Mouse (Mus musculus): Measurements from ENCODE around the gene Gm49322. TPM values are rescaled to one million over a fixed set of nuclear protein-coding genes. Genes with fewer than 3 reads are reported as not detected.
A peak's percentile ranks its signal among the peaks of the same experiment; 100 is the strongest.

The Gm49322 gene
- polyA plus RNA-seq, 1 experiment from 2014 or later, result 1.5 TPM

GRCm38 (mm10) chr10:80584642-80585552 is 20.9 kb upstream of the Gm49322 start:
- Histone ChIP-seq H3K9ac (no peak overlapping the region), H3K9me3 (replicated peaks) (no peaks in the 10 kb centered on the region), H3K4me1 (replicated peaks) (peaks cover 69% of the 10 kb centered on the region), H3K36me3 (replicated peaks) (peaks cover 46% of the 10 kb centered on the region), H3K27me3 (no peaks in the 10 kb centered on the region), H3K4me3 (replicated peaks) (no peak overlapping the region), H3K27ac (replicated peaks) (0 out of 2 replicates have a peak overlapping the region, but pooled peaks have one; percentile 16), H3K4me2 (no peak overlapping the region)
- peak; percentile 11; the same call in 1 of the 2 replicates for ATAC-seq (ENCODE audit: insufficient read depth)
- WGBS (ENCODE audit: insufficient replicate concordance), result 65% methylated on average over 12 of the region's 12 CpGs

GRCm38 (mm10) chr10:80585581-80585980 is 20.2 kb upstream of the Gm49322 start:
- Histone ChIP-seq H3K27me3 (no peaks in the 10 kb centered on the region), H3K36me3 (replicated peaks) (peaks cover 46% of the 10 kb centered on the region), H3K4me3 (replicated peaks) (no peak overlapping the region), H3K9me3 (replicated peaks) (no peaks in the 10 kb centered on the region), H3K4me1 (replicated peaks) (peaks cover 70% of the 10 kb centered on the region), H3K27ac (replicated peaks) (no peak overlapping the region), H3K9ac (no peak overlapping the region), H3K4me2 (no peak overlapping the region)
- 85% methylated on average over 8 of the region's 8 CpGs for WGBS (ENCODE audit: insufficient replicate concordance)
- ATAC-seq (ENCODE audit: insufficient read depth), result no peak

- Histone ChIP-seq H3K9ac (no peak overlapping the region; the same call in 1 of the 2 replicates), H3K27ac (replicated peaks) (0 out of 2 replicates have a peak overlapping the region, but pooled peaks have one; percentile 16), H3K27me3 (no peaks in the 10 kb centered on the region), H3K4me1 (replicated peaks) (peaks cover 77% of the 10 kb centered on the region), H3K36me3 (replicated peaks) (peaks cover 42% of the 10 kb centered on the region), H3K9me3 (replicated peaks) (no peaks in the 10 kb centered on the region), H3K4me2 (no peak overlapping the region), H3K4me3 (replicated peaks) (no peak overlapping the region)
- ATAC-seq (ENCODE audit: insufficient read depth), result no peak
- WGBS (ENCODE audit: insufficient replicate concordance), result 91% methylated on average over 47 of the region's 51 CpGs
Measured at GRCm38 (mm10) chr10:80586407-80587304, 19.2 kb upstream of the Gm49322 start.

- ATAC-seq (ENCODE audit: insufficient read depth), result no peak
- H3K4me1 ChIP-seq (replicated peaks), result peaks cover 77% of the 10 kb centered on the region
- H3K9me3 ChIP-seq (replicated peaks), result no peaks in the 10 kb centered on the region
- H3K9ac ChIP-seq, result no peak overlapping the region; the same call in 1 of the 2 replicates
- H3K36me3 ChIP-seq (replicated peaks), result peaks cover 39% of the 10 kb centered on the region
- WGBS (ENCODE audit: insufficient replicate concordance), result 58% methylated on average over 4 of the region's 4 CpGs
- no peak overlapping the region for H3K4me3 ChIP-seq (replicated peaks)
- 0 out of 2 replicates have a peak overlapping the region, but pooled peaks have one; percentile 16 for H3K27ac ChIP-seq (replicated peaks)
- H3K27me3 ChIP-seq, result no peaks in the 10 kb centered on the region
- no peak overlapping the region for H3K4me2 ChIP-seq
Measured at GRCm38 (mm10) chr10:80587305-80587657, 18.5 kb upstream of the Gm49322 start.

- Histone ChIP-seq H3K9ac (peak overlapping the region; percentile 95), H3K9me3 (replicated peaks) (no peaks in the 10 kb centered on the region), H3K36me3 (replicated peaks) (peaks cover 22% of the 10 kb centered on the region; the same call in 1 of the 2 replicates), H3K27me3 (no peaks in the 10 kb centered on the region), H3K27ac (replicated peaks) (peak overlapping the region; percentile 78), H3K4me1 (replicated peaks) (peaks cover 65% of the 10 kb centered on the region), H3K4me3 (replicated peaks) (peak overlapping the region; percentile 92), H3K4me2 (peak overlapping the region; percentile 93)
- no peak for ATAC-seq (ENCODE audit: insufficient read depth)
- WGBS (ENCODE audit: insufficient replicate concordance), result 7% methylated on average over 12 of the region's 12 CpGs
Measured at GRCm38 (mm10) chr10:80589127-80589878, 16.5 kb upstream of the Gm49322 start.

- Histone ChIP-seq H3K4me1 (replicated peaks) (peaks cover 57% of the 10 kb centered on the region), H3K9ac (peak within 1 kb of the TSS; percentile 95), H3K9me3 (replicated peaks) (no peaks in the 10 kb centered on the region), H3K4me2 (peak within 1 kb of the TSS; percentile 93), H3K27ac (replicated peaks) (peak within 1 kb of the TSS; percentile 78), H3K27me3 (no peaks in the 10 kb centered on the region), H3K4me3 (replicated peaks) (peak within 1 kb of the TSS; percentile 92), H3K36me3 (replicated peaks) (peaks cover 14% of the 10 kb centered on the region; the same call in 1 of the 2 replicates)
- under 1% methylated on average over 73 of the region's 73 CpGs for WGBS (ENCODE audit: insufficient replicate concordance)
- peak; percentile 95 for ATAC-seq (ENCODE audit: insufficient read depth)
Measured at GRCm38 (mm10) chr10:80589879-80590854, 15.7 kb upstream of the Gm49322 start, which contains the start of gene Abhd17a. Gene Abhd17a (minus strand): TSS chr10:80590341.

GRCm38 (mm10) chr10:80596318-80596717 is 9.5 kb upstream of the Gm49322 start:
- H3K4me2 ChIP-seq, result no peak overlapping the region
- no peak for ATAC-seq (ENCODE audit: insufficient read depth)
- WGBS (ENCODE audit: insufficient replicate concordance), result 52% methylated on average over 4 of the region's 4 CpGs
- H3K9ac ChIP-seq, result no peak overlapping the region
- no peaks in the 10 kb centered on the region for H3K9me3 ChIP-seq (replicated peaks)
- no peak overlapping the region for H3K4me3 ChIP-seq (replicated peaks)
- H3K27me3 ChIP-seq, result no peaks in the 10 kb centered on the region
- no peak overlapping the region for H3K27ac ChIP-seq (replicated peaks)
- no peaks in the 10 kb centered on the region for H3K36me3 ChIP-seq (replicated peaks)
- peaks cover 43% of the 10 kb centered on the region for H3K4me1 ChIP-seq (replicated peaks)

- Histone ChIP-seq H3K4me2 (peak within 1 kb of the TSS; percentile 85), H3K27ac (replicated peaks) (peak within 1 kb of the TSS; percentile 94), H3K4me3 (replicated peaks) (peak within 1 kb of the TSS; percentile 73), H3K9ac (peak within 1 kb of the TSS; percentile 68), H3K9me3 (replicated peaks) (no peaks in the 10 kb centered on the region), H3K36me3 (replicated peaks) (peaks cover 21% of the 10 kb centered on the region), H3K27me3 (no peaks in the 10 kb centered on the region), H3K4me1 (replicated peaks) (peaks cover 82% of the 10 kb centered on the region)
- WGBS (ENCODE audit: insufficient replicate concordance), result under 1% methylated on average over 54 of the region's 54 CpGs
- peak; percentile 87 for ATAC-seq (ENCODE audit: insufficient read depth)
Measured at GRCm38 (mm10) chr10:80602698-80603325, 3.0 kb upstream of the Gm49322 start, which contains the start of the genes Scamp4 and Adat3. Gene Scamp4 (plus strand): TSS chr10:80602872. Gene Adat3 (plus strand): TSS chr10:80602880.

GRCm38 (mm10) chr10:80603364-80603763 is 2.5 kb upstream of the Gm49322 start:
- no peaks in the 10 kb centered on the region for H3K27me3 ChIP-seq
- H3K4me3 ChIP-seq (replicated peaks), result peak overlapping the region; percentile 73
- H3K27ac ChIP-seq (replicated peaks), result peak overlapping the region; percentile 94
- H3K4me2 ChIP-seq, result peak overlapping the region; percentile 85
- peak overlapping the region; percentile 68 for H3K9ac ChIP-seq
- H3K36me3 ChIP-seq (replicated peaks), result peaks cover 27% of the 10 kb centered on the region
- WGBS (ENCODE audit: insufficient replicate concordance), result 15% methylated on average over 7 of the region's 7 CpGs
- peak; percentile 10; the same call in 1 of the 2 replicates for ATAC-seq (ENCODE audit: insufficient read depth)
- H3K4me1 ChIP-seq (replicated peaks), result peaks cover 82% of the 10 kb centered on the region
- H3K9me3 ChIP-seq (replicated peaks), result no peaks in the 10 kb centered on the region
